Mouse (Mus musculus): ENCODE data around the gene Kif2c. TPM values are rescaled to one million over a fixed set of nuclear protein-coding genes. Genes with fewer than 3 reads are reported as not detected.

The Kif2c gene
- polyA plus RNA-seq, 3 experiments from 2014 or later = 1.9 to 35.0 (median 5.5) TPM

DNA sequence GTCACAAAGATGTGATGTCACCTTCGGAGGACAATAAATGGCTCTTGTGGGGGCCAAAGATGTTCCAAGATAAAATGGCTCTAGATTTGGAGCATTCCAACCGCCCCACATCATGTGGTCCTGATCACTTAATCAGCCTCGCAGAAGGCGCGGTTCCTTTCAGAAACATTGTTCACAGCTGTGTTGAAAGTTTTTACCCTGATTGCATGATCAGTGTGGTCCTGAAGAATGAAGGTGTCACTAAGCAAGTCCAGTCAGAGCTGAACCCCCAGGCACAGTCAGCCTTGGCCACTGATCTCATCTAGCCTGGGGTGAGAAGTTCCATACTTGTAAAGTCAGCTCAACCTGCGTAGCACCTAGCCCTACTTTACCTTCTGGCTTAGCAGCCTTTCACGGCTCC, 64.5 kb downstream of the Kif2c start:
- ATAC-seq = no peak

DNA sequence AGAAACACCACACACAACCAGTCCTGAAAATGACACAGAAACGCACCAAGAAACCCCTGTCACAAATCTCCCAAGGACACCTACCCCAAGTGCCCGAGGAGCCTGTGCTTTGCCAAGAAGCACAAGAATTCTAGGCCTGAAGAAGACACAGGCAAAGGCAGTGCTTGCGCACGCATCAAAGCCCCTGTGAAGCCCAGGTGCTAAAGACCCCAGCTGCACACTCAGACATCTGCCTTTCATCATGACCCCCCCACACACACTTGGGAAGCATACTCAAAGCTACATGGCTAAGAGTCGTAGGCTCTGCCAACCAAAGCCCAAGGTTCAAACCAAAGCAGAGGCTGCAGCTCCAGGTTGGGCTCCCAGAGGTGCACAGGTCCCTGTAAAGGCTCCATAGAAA, 66.8 kb downstream of the Kif2c start:
- no peak for ATAC-seq

DNA sequence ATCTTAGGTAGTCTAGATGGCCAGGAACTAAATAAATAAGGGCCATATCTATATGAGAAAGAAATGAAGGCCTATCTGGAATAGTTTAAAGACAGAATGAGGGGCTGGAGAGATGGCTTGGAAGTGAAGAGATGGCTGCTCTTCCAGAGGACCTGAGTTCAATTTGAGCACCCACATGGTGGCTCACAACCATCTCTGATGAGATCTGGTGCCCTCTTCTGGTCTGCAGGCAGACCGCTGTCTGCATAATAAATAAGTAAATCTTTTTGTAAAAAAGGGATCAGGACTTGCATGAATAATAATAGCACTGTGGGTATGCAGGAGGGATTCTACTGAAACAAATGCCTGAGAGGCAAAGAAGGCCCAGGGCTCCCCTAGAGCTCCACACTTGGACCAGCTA, 69.2 kb downstream of the Kif2c start:
- ATAC-seq = no peak

DNA sequence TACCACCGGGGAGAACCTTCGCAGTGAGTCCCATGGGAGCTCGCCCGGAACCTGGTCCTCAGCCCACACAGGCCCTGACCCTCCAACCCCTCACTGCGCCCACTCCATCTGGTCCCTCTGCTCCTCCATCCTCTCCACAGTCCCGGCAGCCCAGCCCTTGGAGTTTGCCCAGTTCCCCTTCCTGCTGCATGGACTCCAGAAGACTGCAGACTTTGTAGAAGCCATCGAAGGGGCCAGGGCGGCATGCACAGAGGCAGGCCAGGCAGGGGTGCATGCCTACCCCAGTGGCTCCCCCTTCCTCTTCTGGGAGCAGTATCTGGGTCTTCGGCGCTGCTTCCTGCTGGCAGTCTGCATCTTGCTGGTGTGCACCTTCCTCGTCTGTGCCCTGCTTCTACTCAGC, 71.5 kb downstream of the Kif2c start:
- no peak for ATAC-seq

DNA sequence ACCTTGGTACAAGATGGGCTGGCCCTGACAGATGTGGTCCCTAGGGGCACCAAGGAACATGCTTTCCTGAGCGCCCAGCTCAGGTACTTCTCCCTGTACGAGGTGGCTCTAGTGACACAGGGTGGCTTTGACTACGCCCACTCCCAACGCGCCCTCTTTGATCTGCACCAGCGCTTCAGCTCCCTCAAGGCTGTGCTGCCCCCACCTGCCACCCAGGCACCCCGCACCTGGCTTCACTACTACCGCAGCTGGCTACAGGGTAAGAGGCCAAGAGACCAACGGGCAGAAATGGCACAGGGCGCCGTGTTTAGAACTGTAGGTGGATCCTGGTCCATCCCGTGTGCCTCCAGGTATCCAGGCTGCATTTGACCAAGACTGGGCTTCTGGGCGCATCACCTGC, 72.2 kb downstream of the Kif2c start:
- ATAC-seq = no peak

Other genes with a start within 250 kb of the Kif2c start
- 10 to 100 TPM; 66.2 to 80.0 (median 77.7) TPM for gene Urod, start 188.2 kb downstream of the Kif2c start, polyA plus RNA-seq (2017; shearing (Covaris generic))
- 1 to 10 TPM; 5.4 to 9.3 (median 7.2) TPM for gene Hectd3, start 187.3 kb downstream of the Kif2c start, polyA plus RNA-seq (2017; shearing (Covaris generic))
- gene Eif2b3, start 163.2 kb downstream of the Kif2c start, polyA plus RNA-seq (2017; shearing (Covaris generic)) = 10 to 100 TPM; 26.8 to 42.3 (median 40.3) TPM
- under 1 TPM in 2 of 3 experiments, not detected in 1; 0.15 to 0.24 TPM for gene Ptch2, start 86.6 kb downstream of the Kif2c start, polyA plus RNA-seq (2017; shearing (Covaris generic))
- gene Btbd19, start 56.9 kb downstream of the Kif2c start, polyA plus RNA-seq (2017; shearing (Covaris generic)) = 10 to 100 TPM; 24.8 to 27.2 (median 25.0) TPM
- 1 to 10 TPM; 2.0 to 4.1 (median 3.1) TPM for gene Tctex1d4, start 55.8 kb downstream of the Kif2c start, polyA plus RNA-seq (2017; shearing (Covaris generic))
- 10 to 100 TPM; 13.4 to 19.8 (median 18.8) TPM for gene Plk3, start 48.7 kb downstream of the Kif2c start, polyA plus RNA-seq (2017; shearing (Covaris generic))
- gene Rps8, start 26.4 kb downstream of the Kif2c start, polyA plus RNA-seq (2017; shearing (Covaris generic)) = 100 to 1,000 TPM; 670 to 888 (median 878) TPM
- gene Tmem53, start 69.3 kb upstream of the Kif2c start, polyA plus RNA-seq (2017; shearing (Covaris generic)) = under 1 TPM in 2 of 3 experiments, not detected in 1; 0.40 to 0.98 TPM
- not detected for gene Armh1, start 69.5 kb upstream of the Kif2c start, polyA plus RNA-seq (2017; shearing (Covaris generic))